Mouse (Mus musculus): Measurements from ENCODE around the gene Creld2. TPM values are rescaled to one million over a fixed set of nuclear protein-coding genes. Genes with fewer than 3 reads are reported as not detected.

Creld2 gene
- total and polyA plus RNA-seq, 3 experiments, result 10.8 to 25.8 (median 12.3) TPM

- Histone ChIP-seq H3K4me3 (ENCODE audit: low read depth, low read length) (no peak overlapping the region), H3K9me3 (replicated peaks) (no peaks in the 10 kb centered on the region), H3K4me1 (ENCODE audit: insufficient read depth, low read depth, low read length) (peaks cover 4% of the 10 kb centered on the region; the same call in 1 of the 2 replicates), H3K27me3 (ENCODE audit: insufficient read depth, low read length) (peaks cover 24% of the 10 kb centered on the region), H3K36me3 (replicated peaks) (no peaks in the 10 kb centered on the region)
- DNase-seq (ENCODE audit: low spot score) (no peak), ATAC-seq (ENCODE audit: extremely low read depth, insufficient number of reproducible peaks, low FRiP score, poor library complexity, severe bottlenecking) (no peak)
- no peak for TF ChIP-seq GATA1 (IDR thresholded peaks at IDR 0.05; ENCODE audit: borderline replicate concordance, low read length)
- TF ChIP-seq TAL1 (conservative IDR thresholded peaks at IDR 0.05; ENCODE audit: low read depth, low read length), result no peak
Observed at GRCm38 (mm10) chr15:88839271-88839670, 19.8 kb downstream of the Creld2 start.

- Histone ChIP-seq H3K4me1 (ENCODE audit: insufficient read depth, low read depth, low read length) (peaks cover 4% of the 10 kb centered on the region; the same call in 1 of the 2 replicates), H3K27me3 (ENCODE audit: insufficient read depth, low read length) (peaks cover 24% of the 10 kb centered on the region), H3K9me3 (replicated peaks) (no peaks in the 10 kb centered on the region), H3K36me3 (replicated peaks) (no peaks in the 10 kb centered on the region), H3K4me3 (ENCODE audit: low read depth, low read length) (no peak overlapping the region)
- ATAC-seq (ENCODE audit: extremely low read depth, insufficient number of reproducible peaks, low FRiP score, poor library complexity, severe bottlenecking) (no peak), DNase-seq (ENCODE audit: low spot score) (no peak)
- TF ChIP-seq GATA1 (IDR thresholded peaks at IDR 0.05; ENCODE audit: borderline replicate concordance, low read length) (no peak), TAL1 (conservative IDR thresholded peaks at IDR 0.05; ENCODE audit: low read depth, low read length) (no peak), CTCF (IDR thresholded peaks at IDR 0.05; ENCODE audit: low read depth, low read length) (no peak), GATA2 (IDR thresholded peaks at IDR 0.05; ENCODE audit: borderline replicate concordance, low read depth, low read length) (no peak), POLR2AphosphoS5 (IDR thresholded peaks at IDR 0.05; ENCODE audit: insufficient replicate concordance, low read depth, low read length) (no peak)
Observed at GRCm38 (mm10) chr15:88840126-88840525, 20.7 kb downstream of the Creld2 start.

- no peak for TF ChIP-seq POLR2AphosphoS5 (IDR thresholded peaks at IDR 0.05; ENCODE audit: insufficient replicate concordance, low read depth, low read length)
- TF ChIP-seq CTCF (IDR thresholded peaks at IDR 0.05; ENCODE audit: low read depth, low read length), result no peak
- TF ChIP-seq GATA2 (IDR thresholded peaks at IDR 0.05; ENCODE audit: borderline replicate concordance, low read depth, low read length), result no peak
- TF ChIP-seq GATA1 (IDR thresholded peaks at IDR 0.05; ENCODE audit: borderline replicate concordance, low read length), result no peak
- TF ChIP-seq TAL1 (conservative IDR thresholded peaks at IDR 0.05; ENCODE audit: low read depth, low read length), result no peak
- Histone ChIP-seq H3K4me3 (ENCODE audit: low read depth, low read length) (no peak overlapping the region), H3K36me3 (replicated peaks) (no peaks in the 10 kb centered on the region), H3K4me1 (ENCODE audit: insufficient read depth, low read depth, low read length) (peaks cover 4% of the 10 kb centered on the region; the same call in 1 of the 2 replicates), H3K9me3 (replicated peaks) (no peaks in the 10 kb centered on the region), H3K27me3 (ENCODE audit: insufficient read depth, low read length) (peaks cover 24% of the 10 kb centered on the region)
- ATAC-seq (ENCODE audit: extremely low read depth, insufficient number of reproducible peaks, low FRiP score, poor library complexity, severe bottlenecking) (no peak), DNase-seq (ENCODE audit: low spot score) (no peak)
Observed at GRCm38 (mm10) chr15:88841160-88841559, 21.7 kb downstream of the Creld2 start.

DNA sequence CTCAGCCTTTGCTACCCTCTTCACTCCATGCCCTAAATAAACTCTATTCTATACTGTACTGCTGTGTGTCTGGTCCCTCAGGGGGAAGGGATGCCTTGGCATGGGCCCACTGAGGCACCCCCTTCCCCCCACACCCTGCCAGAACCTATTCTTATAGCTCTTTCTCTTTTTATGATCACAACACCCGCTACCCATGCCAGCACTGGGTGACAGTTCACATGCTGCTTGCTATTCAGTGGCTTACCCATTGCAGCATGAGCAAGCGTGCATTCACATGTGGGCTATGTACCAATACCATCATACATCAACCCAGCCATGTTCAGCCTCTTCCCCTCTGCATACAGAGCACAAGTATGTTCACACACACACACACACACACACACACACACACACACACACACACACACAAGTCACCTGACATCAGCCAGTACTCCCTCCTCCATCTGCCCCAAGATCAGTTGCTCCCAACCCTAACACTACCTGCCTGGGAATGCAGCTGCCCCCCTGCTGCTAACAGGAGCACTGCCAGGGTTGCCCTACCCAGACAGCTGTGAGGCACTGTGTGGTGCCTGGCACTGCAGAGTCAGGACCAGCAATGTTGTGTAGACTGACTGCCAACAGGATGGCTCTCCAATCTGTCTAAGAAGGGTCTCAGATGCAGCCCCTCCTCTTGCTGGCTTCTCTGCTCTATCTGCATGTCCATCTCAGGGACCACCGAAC, 22.3 kb downstream of the Creld2 start:
- Histone ChIP-seq H3K9me3 (replicated peaks) (no peaks in the 10 kb centered on the region), H3K4me3 (ENCODE audit: low read depth, low read length) (no peak overlapping the region), H3K4me1 (ENCODE audit: insufficient read depth, low read depth, low read length) (peaks cover 4% of the 10 kb centered on the region; the same call in 1 of the 2 replicates), H3K27me3 (ENCODE audit: insufficient read depth, low read length) (peaks cover 21% of the 10 kb centered on the region), H3K36me3 (replicated peaks) (no peaks in the 10 kb centered on the region)
- ATAC-seq (ENCODE audit: extremely low read depth, insufficient number of reproducible peaks, low FRiP score, poor library complexity, severe bottlenecking), result no peak
- no peak for DNase-seq (ENCODE audit: low spot score)
- TF ChIP-seq CTCF (IDR thresholded peaks at IDR 0.05; ENCODE audit: low read depth, low read length) (no peak), GATA2 (IDR thresholded peaks at IDR 0.05; ENCODE audit: borderline replicate concordance, low read depth, low read length) (no peak), TAL1 (conservative IDR thresholded peaks at IDR 0.05; ENCODE audit: low read depth, low read length) (no peak), POLR2AphosphoS5 (IDR thresholded peaks at IDR 0.05; ENCODE audit: insufficient replicate concordance, low read depth, low read length) (no peak), GATA1 (IDR thresholded peaks at IDR 0.05; ENCODE audit: borderline replicate concordance, low read length) (no peak)

DNA sequence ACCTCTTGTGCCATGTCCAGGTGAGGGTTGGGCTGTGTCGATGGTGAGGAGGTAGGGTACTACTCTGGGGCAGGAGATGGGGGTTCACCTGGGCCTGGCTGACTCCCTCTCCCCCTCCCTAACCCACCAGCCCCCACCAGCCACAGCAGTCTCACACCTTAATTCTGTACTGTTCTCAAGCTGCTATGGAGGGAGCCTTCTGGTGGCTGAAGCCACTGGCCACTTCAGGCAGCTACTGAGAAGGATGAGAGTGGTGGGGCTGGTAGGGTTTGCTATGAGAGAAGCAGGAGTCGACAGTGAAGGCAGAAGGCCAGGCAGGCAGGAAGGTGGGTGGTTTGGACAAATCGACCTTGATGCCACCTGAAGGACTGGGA, 22.8 kb downstream of the Creld2 start:
- ATAC-seq (ENCODE audit: extremely low read depth, insufficient number of reproducible peaks, low FRiP score, poor library complexity, severe bottlenecking) (no peak), DNase-seq (ENCODE audit: low spot score) (no peak)
- peaks cover under 1% of the 10 kb centered on the region; the same call in 1 of the 2 replicates for H3K4me1 ChIP-seq (ENCODE audit: insufficient read depth, low read depth, low read length)
- H3K4me3 ChIP-seq (ENCODE audit: low read depth, low read length), result no peak overlapping the region
- peaks cover 18% of the 10 kb centered on the region for H3K27me3 ChIP-seq (ENCODE audit: insufficient read depth, low read length)
- TF ChIP-seq TAL1 (conservative IDR thresholded peaks at IDR 0.05; ENCODE audit: low read depth, low read length), result no peak
- no peaks in the 10 kb centered on the region for H3K36me3 ChIP-seq (replicated peaks)
- H3K9me3 ChIP-seq (replicated peaks), result no peaks in the 10 kb centered on the region

DNA sequence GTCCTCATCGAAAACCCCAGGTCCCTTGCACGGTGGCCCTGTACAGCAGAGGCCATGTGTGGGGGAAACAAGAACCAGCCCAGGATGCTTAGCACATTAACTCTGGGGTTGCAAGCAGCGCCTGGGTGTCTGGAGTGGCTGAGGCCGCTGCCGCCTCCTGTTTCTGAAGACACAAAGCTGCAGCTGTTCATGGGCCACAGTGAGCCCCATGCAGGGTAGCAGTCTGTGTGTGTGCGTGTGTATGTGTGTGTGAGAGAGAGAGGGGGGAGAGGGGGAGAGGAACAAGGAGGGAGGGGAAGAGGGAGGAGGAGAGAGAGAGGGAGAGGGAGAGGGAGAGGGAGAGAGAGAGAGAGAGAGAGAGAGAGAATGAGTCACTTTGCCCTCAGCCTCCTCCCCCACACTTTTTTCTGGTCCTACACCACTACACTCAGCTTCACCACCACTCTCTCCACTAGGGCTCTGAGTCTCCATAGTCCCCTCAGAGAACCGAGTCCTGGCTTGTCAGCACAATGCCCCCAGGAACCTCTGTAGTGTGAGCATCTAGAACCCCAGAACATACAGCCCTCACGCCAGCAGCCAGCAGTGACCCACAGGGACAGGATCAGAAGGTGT, 24.1 kb downstream of the Creld2 start:
- no peak for DNase-seq (ENCODE audit: low spot score)
- TF ChIP-seq CTCF (IDR thresholded peaks at IDR 0.05; ENCODE audit: low read depth, low read length) (no peak), POLR2AphosphoS5 (IDR thresholded peaks at IDR 0.05; ENCODE audit: insufficient replicate concordance, low read depth, low read length) (no peak), GATA2 (IDR thresholded peaks at IDR 0.05; ENCODE audit: borderline replicate concordance, low read depth, low read length) (no peak), GATA1 (IDR thresholded peaks at IDR 0.05; ENCODE audit: borderline replicate concordance, low read length) (no peak), TAL1 (conservative IDR thresholded peaks at IDR 0.05; ENCODE audit: low read depth, low read length) (no peak)
- no peak overlapping the region for H3K4me3 ChIP-seq (ENCODE audit: low read depth, low read length)
- peaks cover 9% of the 10 kb centered on the region; the same call in 1 of the 2 replicates for H3K27me3 ChIP-seq (ENCODE audit: insufficient read depth, low read length)
- ATAC-seq (ENCODE audit: extremely low read depth, insufficient number of reproducible peaks, low FRiP score, poor library complexity, severe bottlenecking), result no peak
- H3K4me1 ChIP-seq (ENCODE audit: insufficient read depth, low read depth, low read length), result no peaks in the 10 kb centered on the region
- no peaks in the 10 kb centered on the region for H3K9me3 ChIP-seq (replicated peaks)
- H3K36me3 ChIP-seq (replicated peaks), result no peaks in the 10 kb centered on the region
